Mouse (Mus musculus): ENCODE data around the gene Oit1. TPM values are rescaled to one million over a fixed set of nuclear protein-coding genes. Genes with fewer than 3 reads are reported as not detected.

The Oit1 gene
- polyA plus RNA-seq (2014; fragmentation: Nextera tagmentation; extraction: Ambion mirVana): not detected in 2 replicates

DNA sequence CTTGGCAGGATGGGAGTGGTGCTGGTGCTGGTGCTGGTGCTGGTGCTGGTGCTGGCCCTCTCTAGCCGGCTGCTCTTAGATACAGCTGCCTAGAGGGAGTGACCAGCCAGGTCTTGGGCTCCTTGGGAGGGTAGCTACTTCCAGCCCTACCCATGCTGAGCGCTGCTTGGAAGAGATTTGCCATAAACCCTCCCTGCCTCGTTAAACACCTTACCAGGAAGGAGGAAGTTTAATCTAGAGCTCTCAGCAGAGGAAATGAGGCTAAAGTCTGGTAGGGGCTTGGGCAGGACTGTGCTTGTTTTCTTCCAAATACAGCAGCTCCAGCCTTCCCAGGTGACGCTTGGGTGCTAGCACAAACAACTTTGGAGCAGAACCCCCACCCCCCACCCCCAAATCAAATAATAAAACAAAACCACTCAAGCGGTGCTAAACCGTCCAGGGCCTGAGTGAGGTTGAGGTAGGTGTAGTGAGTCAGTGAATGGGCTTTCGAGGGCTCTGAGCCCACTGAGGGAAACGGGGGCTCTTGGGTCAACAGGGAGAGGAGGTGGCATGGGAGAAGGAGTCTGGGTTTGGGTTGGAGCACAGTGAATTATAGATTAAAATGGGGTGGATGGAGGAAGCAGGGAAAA is at the start of gene Oit1:
Gene Oit1, minus strand, starts transcription at position 70 of the 629 bp plus-strand sequence.
- DNase-seq (ENCODE audit: low spot score) (no peak), ATAC-seq (ENCODE audit: insufficient read depth, low FRiP score, low TSS enrichment) (no peak)
- Histone ChIP-seq H3K27me3 (ENCODE audit: control insufficient read depth, insufficient read depth, low read length) (no peaks in the 10 kb centered on the region), H3K36me3 (ENCODE audit: control insufficient read depth, insufficient read depth, low read length) (no peaks in the 10 kb centered on the region), H3K9ac (ENCODE audit: low read length) (no peak within 1 kb of the TSS), H3K9me3 (ENCODE audit: control insufficient read depth, low read length) (no peaks in the 10 kb centered on the region), H3K4me2 (ENCODE audit: low read depth) (no peak within 1 kb of the TSS), H3K4me1 (ENCODE audit: control insufficient read depth, insufficient read depth, low read length) (no peaks in the 10 kb centered on the region), H3K4me3 (ENCODE audit: low read depth, low read length) (no peak within 1 kb of the TSS), H3K27ac (ENCODE audit: low read depth, low read length) (no peak within 1 kb of the TSS)
- 63% methylated on average over 8 of the region's 8 CpGs for WGBS

DNA sequence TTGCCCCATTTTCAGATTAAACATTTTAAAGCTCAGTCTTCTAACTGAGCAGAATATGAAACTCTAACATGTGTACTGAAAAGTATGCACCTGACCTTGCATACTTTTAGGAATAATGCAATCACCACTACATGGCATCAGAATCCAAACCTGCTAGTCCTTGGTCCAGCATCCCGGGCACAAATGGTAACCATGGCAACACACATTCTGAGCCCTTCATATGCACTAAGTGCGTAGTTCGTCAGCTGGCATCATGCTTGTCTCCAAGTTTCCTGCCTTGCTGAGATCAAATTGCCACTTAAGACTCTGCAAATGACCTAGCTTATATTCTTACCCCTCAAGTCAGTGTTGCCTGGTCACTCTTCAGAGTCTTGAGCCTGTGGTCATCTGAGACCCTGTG is 44.3 kb upstream of the Oit1 start:
- no peak overlapping the region for H3K4me3 ChIP-seq (ENCODE audit: low read depth, low read length)
- no peak for ATAC-seq (ENCODE audit: insufficient read depth, low FRiP score, low TSS enrichment)
- H3K9ac ChIP-seq (ENCODE audit: low read length): no peak overlapping the region
- no peak for DNase-seq (ENCODE audit: low spot score)
- no peaks in the 10 kb centered on the region for H3K27me3 ChIP-seq (ENCODE audit: control insufficient read depth, insufficient read depth, low read length)
- H3K36me3 ChIP-seq (ENCODE audit: control insufficient read depth, insufficient read depth, low read length): no peaks in the 10 kb centered on the region
- H3K27ac ChIP-seq (ENCODE audit: low read depth, low read length): no peak overlapping the region
- no peaks in the 10 kb centered on the region for H3K9me3 ChIP-seq (ENCODE audit: control insufficient read depth, low read length)
- 78% methylated on average over 3 of the region's 3 CpGs for WGBS
- H3K4me2 ChIP-seq (ENCODE audit: low read depth): no peak overlapping the region
- no peaks in the 10 kb centered on the region for H3K4me1 ChIP-seq (ENCODE audit: control insufficient read depth, insufficient read depth, low read length)

DNA sequence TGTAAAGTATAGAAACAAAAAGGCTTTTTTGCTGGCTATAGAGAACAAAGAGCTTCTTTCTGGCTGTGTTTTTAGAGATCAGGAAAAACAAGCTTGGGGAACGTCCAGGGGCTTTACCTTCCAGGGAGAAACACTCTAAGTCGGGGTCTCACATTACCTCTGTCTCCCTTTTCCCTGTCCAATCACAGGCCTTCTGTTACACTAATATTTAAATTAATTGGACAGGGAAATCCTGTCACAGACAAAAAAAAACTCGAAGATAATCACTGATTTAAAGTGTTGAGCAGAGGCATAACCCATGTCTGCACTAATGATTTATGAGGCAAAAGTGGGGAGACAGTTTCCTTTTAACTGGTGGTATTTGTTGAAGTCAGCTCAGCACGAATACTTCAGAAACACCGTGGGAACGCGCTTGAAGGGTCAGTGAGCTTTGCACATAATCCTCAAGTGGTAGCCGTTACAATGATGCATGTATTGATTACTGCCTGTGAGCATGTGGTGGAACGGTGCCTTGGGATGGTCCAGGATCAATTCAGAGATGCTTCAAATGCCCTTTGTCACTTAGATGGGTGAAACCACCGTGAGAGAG is 42.7 kb upstream of the Oit1 start:
- Histone ChIP-seq H3K4me3 (ENCODE audit: low read depth, low read length) (no peak overlapping the region), H3K4me1 (ENCODE audit: control insufficient read depth, insufficient read depth, low read length) (no peaks in the 10 kb centered on the region), H3K36me3 (ENCODE audit: control insufficient read depth, insufficient read depth, low read length) (no peaks in the 10 kb centered on the region), H3K27ac (ENCODE audit: low read depth, low read length) (no peak overlapping the region), H3K4me2 (ENCODE audit: low read depth) (no peak overlapping the region), H3K9ac (ENCODE audit: low read length) (no peak overlapping the region), H3K9me3 (ENCODE audit: control insufficient read depth, low read length) (no peaks in the 10 kb centered on the region), H3K27me3 (ENCODE audit: control insufficient read depth, insufficient read depth, low read length) (no peaks in the 10 kb centered on the region)
- ATAC-seq (ENCODE audit: insufficient read depth, low FRiP score, low TSS enrichment) (no peak), DNase-seq (ENCODE audit: low spot score) (peak; percentile 20)
- WGBS: 21% methylated on average over 10 of the region's 10 CpGs

DNA sequence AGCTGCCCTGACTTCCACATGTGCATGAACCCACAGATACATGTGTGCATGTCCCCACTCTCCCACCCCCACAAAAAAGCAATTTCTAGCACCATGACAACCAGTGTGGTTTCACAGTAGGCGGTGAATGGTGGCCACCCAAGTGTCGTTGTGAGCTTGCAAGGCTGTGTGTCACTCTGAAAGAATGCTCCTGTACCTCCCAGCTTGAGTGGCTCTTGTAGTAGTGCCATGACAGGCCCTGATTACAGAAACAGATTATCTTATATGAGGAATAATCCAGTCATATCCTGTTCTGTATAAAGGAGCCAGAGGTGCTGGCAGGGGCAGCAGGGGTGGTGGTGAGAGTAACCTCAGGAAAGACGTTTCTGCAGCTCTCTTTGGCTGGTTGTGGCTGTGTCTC is 40.1 kb upstream of the Oit1 start:
- no peak overlapping the region for H3K4me3 ChIP-seq (ENCODE audit: low read depth, low read length)
- WGBS: 67% methylated on average over 3 of the region's 3 CpGs
- H3K4me1 ChIP-seq (ENCODE audit: control insufficient read depth, insufficient read depth, low read length): no peaks in the 10 kb centered on the region
- no peaks in the 10 kb centered on the region for H3K27me3 ChIP-seq (ENCODE audit: control insufficient read depth, insufficient read depth, low read length)
- H3K9ac ChIP-seq (ENCODE audit: low read length): no peak overlapping the region
- H3K36me3 ChIP-seq (ENCODE audit: control insufficient read depth, insufficient read depth, low read length): no peaks in the 10 kb centered on the region
- no peak for ATAC-seq (ENCODE audit: insufficient read depth, low FRiP score, low TSS enrichment)
- no peak for DNase-seq (ENCODE audit: low spot score)
- no peaks in the 10 kb centered on the region for H3K9me3 ChIP-seq (ENCODE audit: control insufficient read depth, low read length)
- H3K4me2 ChIP-seq (ENCODE audit: low read depth): no peak overlapping the region
- no peak overlapping the region for H3K27ac ChIP-seq (ENCODE audit: low read depth, low read length)

DNA sequence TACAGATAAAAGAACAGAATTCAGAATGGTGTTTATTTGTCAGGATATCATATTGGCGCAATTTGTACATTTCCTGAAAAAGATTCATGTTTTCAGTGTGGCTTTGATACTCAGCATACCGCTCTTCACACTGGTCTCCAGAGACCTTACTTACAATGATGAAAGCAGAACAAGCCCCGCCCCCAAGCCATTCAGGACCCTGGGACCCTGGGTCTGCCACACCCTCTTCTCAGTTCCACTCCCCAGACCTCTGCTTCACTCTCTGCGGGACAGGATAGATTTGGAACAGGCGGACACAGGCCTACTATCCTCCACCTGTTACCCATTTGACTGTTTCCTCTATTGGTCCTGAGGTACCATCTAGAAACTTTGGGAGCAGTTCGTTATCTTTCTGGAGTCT is 27.4 kb upstream of the Oit1 start:
- ATAC-seq (ENCODE audit: insufficient read depth, low FRiP score, low TSS enrichment): no peak

DNA sequence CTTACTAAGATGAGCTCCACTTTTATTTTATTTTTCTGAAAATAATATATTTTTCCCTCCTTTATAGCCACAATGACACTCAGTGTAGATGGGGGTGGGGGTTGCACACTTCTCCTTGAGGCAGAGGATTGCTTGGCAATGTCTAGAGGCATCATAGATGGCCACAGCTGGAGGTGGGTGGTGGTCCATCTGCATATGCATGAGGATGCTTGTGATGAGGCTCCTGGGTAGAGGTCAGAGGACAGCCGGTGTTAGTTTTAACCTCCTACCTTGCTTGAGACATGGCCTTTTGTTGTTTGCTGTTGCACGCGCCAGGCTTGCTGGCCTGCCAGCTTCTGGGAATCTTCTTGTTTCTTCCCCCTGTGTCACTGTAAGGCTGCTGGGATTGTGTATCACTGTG is 24.8 kb upstream of the Oit1 start:
- ATAC-seq (ENCODE audit: insufficient read depth, low FRiP score, low TSS enrichment) (no peak), DNase-seq (ENCODE audit: low spot score) (no peak)
- no peak overlapping the region for H3K9ac ChIP-seq (ENCODE audit: low read length)
- no peak overlapping the region for H3K27ac ChIP-seq (ENCODE audit: low read depth, low read length)
- no peak overlapping the region for H3K4me2 ChIP-seq (ENCODE audit: low read depth)
- no peak overlapping the region for H3K4me3 ChIP-seq (ENCODE audit: low read depth, low read length)
- no peaks in the 10 kb centered on the region for H3K27me3 ChIP-seq (ENCODE audit: control insufficient read depth, insufficient read depth, low read length)
- H3K9me3 ChIP-seq (ENCODE audit: control insufficient read depth, low read length): no peaks in the 10 kb centered on the region
- no peaks in the 10 kb centered on the region for H3K4me1 ChIP-seq (ENCODE audit: control insufficient read depth, insufficient read depth, low read length)
- H3K36me3 ChIP-seq (ENCODE audit: control insufficient read depth, insufficient read depth, low read length): no peaks in the 10 kb centered on the region
- WGBS: 82% methylated on average over 3 of the region's 3 CpGs

More for the DNA sequence above, 27.4 kb upstream of the Oit1 start:
- Histone ChIP-seq H3K4me3 (ENCODE audit: low read depth, low read length) (no peak overlapping the region), H3K4me2 (ENCODE audit: low read depth) (no peak overlapping the region), H3K36me3 (ENCODE audit: control insufficient read depth, insufficient read depth, low read length) (no peaks in the 10 kb centered on the region), H3K4me1 (ENCODE audit: control insufficient read depth, insufficient read depth, low read length) (no peaks in the 10 kb centered on the region), H3K9ac (ENCODE audit: low read length) (no peak overlapping the region), H3K27me3 (ENCODE audit: control insufficient read depth, insufficient read depth, low read length) (no peaks in the 10 kb centered on the region), H3K9me3 (ENCODE audit: control insufficient read depth, low read length) (no peaks in the 10 kb centered on the region), H3K27ac (ENCODE audit: low read depth, low read length) (no peak overlapping the region)
- whole genome bisulfite sequencing: 69% methylated on average over 6 of the region's 6 CpGs
- DNase-seq (ENCODE audit: low spot score): no peak

DNA sequence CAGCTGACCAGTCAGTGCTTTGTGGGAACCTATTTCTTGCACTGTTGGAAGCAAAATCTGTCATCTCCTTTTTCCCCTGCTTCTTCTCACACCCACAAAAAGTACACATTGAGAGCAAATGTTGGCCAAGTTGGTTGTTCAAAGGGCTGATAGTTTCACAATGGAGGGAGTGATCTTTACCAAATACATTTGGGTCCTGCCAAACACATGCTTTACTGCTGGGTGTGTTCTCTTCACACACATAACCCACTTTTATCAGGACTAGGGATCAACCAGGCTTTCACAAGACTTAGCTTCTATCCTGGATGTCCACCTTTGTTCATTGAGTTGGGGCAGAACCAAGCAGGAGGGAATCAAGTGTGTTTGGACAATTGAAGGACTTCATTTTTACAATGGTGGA is 20.0 kb upstream of the Oit1 start:
- H3K36me3 ChIP-seq (ENCODE audit: control insufficient read depth, insufficient read depth, low read length): no peaks in the 10 kb centered on the region
- DNase-seq (ENCODE audit: low spot score) (no peak), ATAC-seq (ENCODE audit: insufficient read depth, low FRiP score, low TSS enrichment) (no peak)

DNA sequence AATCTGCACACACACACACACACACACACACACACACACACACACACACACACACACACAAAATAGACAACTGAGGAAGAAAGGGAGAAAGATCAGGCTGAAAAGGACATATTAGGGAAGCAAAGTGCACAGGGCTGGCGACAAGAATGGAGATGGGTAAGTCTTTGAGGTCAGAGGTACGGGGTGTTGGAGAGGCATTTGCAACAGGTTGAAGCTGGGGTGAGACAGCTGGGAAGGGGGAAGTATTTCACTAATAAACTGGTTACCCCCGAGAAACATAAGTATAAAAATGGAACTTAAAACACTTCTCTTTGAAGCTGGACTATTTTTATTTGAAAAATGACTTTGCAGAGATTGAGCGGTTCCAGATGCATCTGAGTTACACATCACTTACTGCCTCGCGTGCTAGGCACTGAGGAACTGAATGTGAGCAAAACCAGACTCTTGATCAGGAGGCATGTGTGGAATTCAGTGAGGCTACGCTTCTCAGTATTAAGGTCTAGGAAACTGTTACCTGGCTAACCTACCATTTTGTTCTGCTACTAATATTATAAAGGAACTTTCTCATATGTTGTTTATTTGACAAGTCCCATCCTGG is 17.2 kb upstream of the Oit1 start:
- WGBS: 80% methylated on average over 7 of the region's 7 CpGs
- ATAC-seq (ENCODE audit: insufficient read depth, low FRiP score, low TSS enrichment) (no peak), DNase-seq (ENCODE audit: low spot score) (no peak)
- Histone ChIP-seq H3K4me1 (ENCODE audit: control insufficient read depth, insufficient read depth, low read length) (no peaks in the 10 kb centered on the region), H3K9me3 (ENCODE audit: control insufficient read depth, low read length) (no peaks in the 10 kb centered on the region), H3K4me2 (ENCODE audit: low read depth) (no peak overlapping the region), H3K36me3 (ENCODE audit: control insufficient read depth, insufficient read depth, low read length) (no peaks in the 10 kb centered on the region), H3K27ac (ENCODE audit: low read depth, low read length) (no peak overlapping the region), H3K4me3 (ENCODE audit: low read depth, low read length) (no peak overlapping the region), H3K9ac (ENCODE audit: low read length) (no peak overlapping the region), H3K27me3 (ENCODE audit: control insufficient read depth, insufficient read depth, low read length) (no peaks in the 10 kb centered on the region)

More for the DNA sequence above, 20.0 kb upstream of the Oit1 start:
- H3K27me3 ChIP-seq (ENCODE audit: control insufficient read depth, insufficient read depth, low read length): no peaks in the 10 kb centered on the region
- no peak overlapping the region for H3K4me2 ChIP-seq (ENCODE audit: low read depth)
- H3K4me3 ChIP-seq (ENCODE audit: low read depth, low read length): no peak overlapping the region
- H3K4me1 ChIP-seq (ENCODE audit: control insufficient read depth, insufficient read depth, low read length): no peaks in the 10 kb centered on the region
- no peak overlapping the region for H3K27ac ChIP-seq (ENCODE audit: low read depth, low read length)
- H3K9me3 ChIP-seq (ENCODE audit: control insufficient read depth, low read length): no peaks in the 10 kb centered on the region
- no peak overlapping the region for H3K9ac ChIP-seq (ENCODE audit: low read length)

Data from neural tube, embryonic 11.5 days (tissue).